28 mouse cellular contexts compared by ENCODE assay signal in genomic region chr1:166363122-166363521, GRCm38 (mm10).
"Had no signal": no experiment of that assay in that cellular context is flagged by ENCODE, and none has a peak within 500 bp of the region (broad histone marks: within the 10 kb centered on the region; RNA-seq: fewer than 3 reads in every experiment).

No protein-coding gene starts in this region.

- H3K4me1 ChIP-seq: limb, embryonic 10.5 days; limb, embryonic 12.5 days; limb, embryonic 13.5 days; limb, embryonic 15.5 days; liver, embryonic 12.5 days; liver, embryonic 13.5 days; liver, embryonic 15.5 days; midbrain, embryonic 10.5 days; midbrain, embryonic 12.5 days; midbrain, embryonic 13.5 days; midbrain, embryonic 15.5 days; neural tube, embryonic 12.5 days; neural tube, embryonic 13.5 days had no signal

- H3K27me3 ChIP-seq: limb, embryonic 12.5 days; limb, embryonic 13.5 days; limb, embryonic 15.5 days; liver, embryonic 12.5 days; liver, embryonic 13.5 days; liver, embryonic 15.5 days; midbrain, embryonic 12.5 days; midbrain, embryonic 13.5 days; midbrain, embryonic 15.5 days; neural tube, embryonic 12.5 days; neural tube, embryonic 13.5 days had no signal

- H3K9me3 ChIP-seq: limb, embryonic 10.5 days; limb, embryonic 12.5 days; limb, embryonic 13.5 days; limb, embryonic 15.5 days; liver, embryonic 12.5 days; liver, embryonic 13.5 days; liver, embryonic 15.5 days; midbrain, embryonic 10.5 days; midbrain, embryonic 12.5 days; midbrain, embryonic 13.5 days; midbrain, embryonic 15.5 days; neural tube, embryonic 12.5 days; neural tube, embryonic 13.5 days had no signal

- H3K27ac ChIP-seq: left cerebral cortex, adult 2 months; limb, embryonic 10.5 days; limb, embryonic 12.5 days; limb, embryonic 13.5 days; limb, embryonic 15.5 days; liver, embryonic 12.5 days; liver, embryonic 13.5 days; liver, embryonic 14.5 days; liver, embryonic 15.5 days; macrophage; midbrain, embryonic 10.5 days; midbrain, embryonic 12.5 days; midbrain, embryonic 13.5 days; midbrain, embryonic 15.5 days; neural tube, embryonic 12.5 days; neural tube, embryonic 13.5 days had no signal

- DNase-seq: layer of hippocampus, postnatal 36 days; left cerebral cortex, postnatal 4 days; liver; liver, embryonic 13.5 days; liver, postnatal 0 days; lung, adult 18-20 months; lung, adult 2 months; lung, postnatal 14 days; lung, postnatal 36 days had no signal

- H3K4me2 ChIP-seq: limb, embryonic 12.5 days; limb, embryonic 13.5 days; limb, embryonic 15.5 days; liver, embryonic 11.5 days; liver, embryonic 12.5 days; liver, embryonic 13.5 days; liver, embryonic 15.5 days; midbrain, embryonic 12.5 days; midbrain, embryonic 13.5 days; midbrain, embryonic 15.5 days; neural tube, embryonic 12.5 days; neural tube, embryonic 13.5 days had no signal

- H3K4me3 ChIP-seq: left cerebral cortex, adult 2 months; limb, embryonic 10.5 days; limb, embryonic 12.5 days; limb, embryonic 13.5 days; limb, embryonic 15.5 days; liver, embryonic 12.5 days; liver, embryonic 13.5 days; liver, embryonic 15.5 days; megakaryocyte, embryonic 14.5 days; midbrain, embryonic 10.5 days; midbrain, embryonic 12.5 days; midbrain, embryonic 13.5 days; midbrain, embryonic 15.5 days; myocyte; neural tube, embryonic 12.5 days; neural tube, embryonic 13.5 days had no signal

- ATAC-seq: liver, embryonic 12.5 days; liver, postnatal 0 days; midbrain, embryonic 13.5 days; midbrain, embryonic 15.5 days; midbrain, embryonic 16.5 days had no signal

- H3K9ac ChIP-seq: limb, embryonic 12.5 days; limb, embryonic 13.5 days; limb, embryonic 15.5 days; liver, embryonic 12.5 days; liver, embryonic 13.5 days; liver, embryonic 14.5 days; liver, embryonic 15.5 days; liver, postnatal 0 days; midbrain, embryonic 12.5 days; midbrain, embryonic 13.5 days; midbrain, embryonic 15.5 days; neural tube, embryonic 12.5 days; neural tube, embryonic 13.5 days had no signal

- H3K36me3 ChIP-seq: limb, embryonic 10.5 days; limb, embryonic 12.5 days; limb, embryonic 13.5 days; limb, embryonic 15.5 days; liver, embryonic 12.5 days; liver, embryonic 13.5 days; liver, embryonic 15.5 days; midbrain, embryonic 10.5 days; midbrain, embryonic 12.5 days; midbrain, embryonic 13.5 days; midbrain, embryonic 15.5 days; neural tube, embryonic 12.5 days; neural tube, embryonic 13.5 days had no signal
